Mouse (Mus musculus): ENCODE measurements around the gene Phox2a.
A peak's percentile ranks its signal among the peaks of the same experiment; 100 is the strongest.

Gene Phox2a

DNA sequence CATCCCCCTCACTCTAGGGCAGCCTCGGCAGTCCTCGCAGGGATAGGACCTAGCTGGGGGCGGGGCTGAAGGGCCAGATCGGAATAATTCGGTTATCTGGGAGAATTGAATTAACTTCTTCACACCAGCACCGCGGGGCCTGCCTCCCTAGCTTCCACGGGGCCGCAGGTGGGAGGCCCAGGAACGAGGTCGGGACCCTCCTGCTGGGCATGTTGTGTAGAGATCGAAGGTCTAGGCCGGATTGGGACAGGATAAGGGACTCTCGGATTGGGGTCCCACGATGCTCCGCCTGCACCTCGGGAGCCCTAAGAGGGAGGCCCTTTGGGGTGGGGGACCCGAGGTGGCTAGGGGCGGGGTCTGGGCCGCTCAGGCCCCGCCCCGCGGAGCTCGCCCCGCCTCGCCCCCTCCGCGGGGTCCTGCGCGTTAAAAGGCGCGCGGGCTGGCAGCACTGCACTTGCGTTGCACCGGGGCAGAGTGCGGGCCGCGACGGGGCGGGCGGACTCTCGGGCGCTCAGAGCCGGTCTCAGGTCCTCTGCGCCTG lies at the start of gene Phox2a:
Phox2a (plus strand) TSS at position 453 of the 541 bp plus-strand sequence.
- no peak for DNase-seq (ENCODE audit: low read depth, low spot score)

DNA sequence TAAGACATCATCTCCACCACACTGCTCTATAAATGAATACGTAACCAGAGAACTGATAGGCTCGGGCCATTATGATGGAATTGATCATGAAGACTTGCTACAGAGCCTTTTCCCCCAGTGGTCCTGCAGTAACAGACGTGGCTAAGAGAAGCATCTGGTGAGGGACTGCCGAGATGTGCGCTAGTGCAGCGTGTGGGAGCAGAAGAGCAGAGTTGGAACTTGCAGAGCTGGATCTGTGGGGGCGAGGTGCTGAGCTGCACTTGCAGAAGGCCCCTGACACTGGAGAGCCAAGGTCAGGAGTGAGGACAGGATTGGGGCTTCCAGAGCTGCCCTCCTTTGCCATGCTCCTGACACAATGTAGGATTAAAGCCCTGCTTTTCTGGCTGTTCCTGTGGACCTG lies 48.1 kb upstream of the Phox2a start:
- no peak for DNase-seq (ENCODE audit: low read depth, low spot score)

DNA sequence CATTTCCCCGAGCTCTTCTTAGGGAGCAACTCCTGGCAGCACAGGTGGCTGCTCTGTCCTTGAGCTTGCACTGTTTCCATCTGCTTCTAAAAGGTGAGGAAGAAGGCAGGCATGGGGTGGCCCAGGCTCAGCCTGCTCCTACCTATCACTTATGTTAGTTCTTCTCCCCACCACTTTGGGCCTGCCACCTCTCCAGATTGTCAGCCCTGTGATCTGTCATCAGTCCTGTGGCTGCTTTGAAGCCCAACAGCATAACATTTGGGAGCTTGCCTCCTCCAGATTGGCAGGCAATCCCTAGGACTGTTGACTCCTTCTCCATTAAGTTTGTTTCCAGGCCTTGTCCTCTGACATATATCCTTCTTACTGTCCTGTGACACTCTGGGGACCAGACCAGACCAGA lies 46.5 kb upstream of the Phox2a start:
- no peak for DNase-seq (ENCODE audit: low read depth, low spot score)

DNA sequence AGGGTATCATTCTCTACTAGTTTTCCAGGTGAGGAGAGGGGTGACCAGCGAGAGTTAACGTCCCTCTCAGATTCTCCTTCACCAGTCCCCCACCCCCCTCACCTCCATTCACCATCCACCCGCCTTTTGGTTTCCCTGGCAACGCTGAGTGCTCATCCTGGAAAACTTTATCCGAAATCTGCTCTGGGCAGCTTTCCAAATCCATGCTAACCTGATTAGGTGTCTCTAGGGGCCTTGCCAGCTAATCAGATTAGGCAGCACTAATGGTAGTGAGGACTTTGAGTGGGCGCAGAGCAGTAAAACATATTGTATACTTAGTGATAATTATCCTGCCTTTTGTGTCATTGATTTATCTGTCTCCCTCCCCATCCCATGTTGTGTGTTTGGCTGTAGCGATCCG lies 45.4 kb upstream of the Phox2a start:
- DNase-seq (ENCODE audit: low read depth, low spot score): no peak

DNA sequence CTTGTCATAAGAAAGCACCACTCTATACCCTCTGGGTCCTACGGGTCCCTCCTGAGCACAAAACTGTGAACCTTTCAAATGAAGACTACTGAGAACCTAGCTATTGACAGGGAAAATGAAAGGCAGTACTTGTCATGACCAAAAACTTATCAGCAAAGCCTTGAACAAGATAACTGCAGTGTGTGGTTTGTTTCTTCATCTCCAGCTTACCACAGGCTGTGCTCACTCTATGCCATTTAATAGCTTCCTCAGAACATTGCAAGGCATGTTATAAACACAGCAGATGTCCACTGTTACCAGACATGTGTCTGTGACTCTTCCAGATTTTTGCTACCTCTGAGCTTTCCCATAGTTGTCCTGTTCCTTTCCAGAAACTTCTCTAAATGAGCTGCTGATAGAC lies 41.1 kb upstream of the Phox2a start:
- DNase-seq (ENCODE audit: low read depth, low spot score): no peak

DNA sequence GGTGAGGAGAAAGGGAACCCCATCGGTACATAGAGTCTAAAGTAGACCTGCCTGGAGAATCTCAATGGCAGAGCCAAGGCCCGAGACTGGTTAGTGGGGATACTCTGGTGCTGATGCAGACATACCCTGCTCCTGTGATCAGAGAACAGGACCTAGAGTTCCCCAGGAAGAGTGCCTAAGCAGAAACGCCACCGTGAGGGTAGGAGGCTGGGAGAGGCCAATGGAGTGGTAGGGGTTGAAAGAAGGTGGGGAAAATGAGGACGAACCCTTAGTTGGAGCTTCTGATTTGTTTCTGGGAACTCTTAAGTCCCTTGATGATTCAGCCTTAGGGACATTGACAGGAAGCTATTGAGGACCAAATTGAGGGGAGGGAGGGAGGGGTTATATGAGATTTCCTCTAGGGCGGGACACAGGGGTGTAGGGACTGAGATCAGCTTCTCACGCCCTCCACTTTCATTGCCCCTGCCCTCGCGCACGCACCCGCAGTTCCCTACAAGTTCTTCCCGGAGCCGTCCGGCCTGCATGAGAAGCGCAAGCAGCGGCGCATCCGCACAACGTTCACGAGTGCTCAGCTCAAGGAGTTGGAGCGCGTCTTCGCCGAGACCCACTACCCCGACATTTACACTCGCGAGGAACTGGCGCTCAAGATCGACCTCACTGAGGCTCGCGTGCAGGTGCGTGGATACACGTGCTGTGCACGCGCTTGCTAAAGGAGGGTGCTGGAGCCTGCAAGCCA lies 2.4 kb downstream of the Phox2a start:
- no peak for DNase-seq (ENCODE audit: low read depth, low spot score)

DNA sequence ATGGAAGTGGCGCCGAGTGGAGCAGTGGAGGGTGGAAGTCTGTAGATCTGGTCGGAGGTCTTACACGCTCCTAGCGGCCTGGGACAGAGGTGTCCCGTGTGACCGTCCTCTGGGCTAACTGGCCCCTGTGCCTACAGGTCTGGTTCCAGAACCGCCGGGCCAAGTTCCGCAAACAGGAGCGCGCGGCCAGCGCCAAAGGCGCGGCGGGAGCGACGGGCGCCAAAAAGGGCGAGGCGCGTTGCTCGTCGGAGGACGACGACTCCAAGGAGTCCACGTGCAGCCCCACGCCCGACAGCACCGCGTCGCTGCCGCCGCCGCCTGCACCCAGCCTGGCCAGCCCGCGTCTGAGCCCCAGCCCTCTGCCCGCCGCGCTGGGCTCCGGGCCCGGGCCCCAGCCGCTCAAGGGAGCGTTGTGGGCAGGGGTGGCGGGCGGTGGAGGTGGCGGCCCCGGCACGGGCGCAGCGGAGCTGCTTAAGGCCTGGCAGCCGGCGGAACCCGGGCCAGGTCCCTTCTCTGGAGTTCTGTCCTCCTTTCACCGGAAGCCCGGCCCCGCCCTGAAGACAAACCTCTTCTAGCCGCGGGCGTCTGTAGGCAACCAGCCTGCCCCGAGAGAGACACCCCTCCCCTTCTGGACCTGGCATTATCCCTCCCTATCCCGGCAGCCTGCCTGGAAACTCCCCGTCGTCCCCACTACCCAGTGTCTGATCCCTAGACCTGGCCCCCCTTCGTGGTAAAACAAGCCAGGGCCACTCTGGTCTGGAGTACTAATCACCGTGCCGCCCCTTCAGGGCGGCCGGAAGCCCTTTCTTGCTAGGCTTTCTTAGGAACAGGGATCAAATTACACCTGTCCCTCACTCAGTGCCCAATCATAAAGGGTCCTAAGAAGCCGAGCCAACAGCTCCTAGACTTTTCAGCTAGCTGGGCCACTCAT lies 3.7 kb downstream of the Phox2a start:
- DNase-seq (ENCODE audit: low read depth, low spot score): no peak

DNA sequence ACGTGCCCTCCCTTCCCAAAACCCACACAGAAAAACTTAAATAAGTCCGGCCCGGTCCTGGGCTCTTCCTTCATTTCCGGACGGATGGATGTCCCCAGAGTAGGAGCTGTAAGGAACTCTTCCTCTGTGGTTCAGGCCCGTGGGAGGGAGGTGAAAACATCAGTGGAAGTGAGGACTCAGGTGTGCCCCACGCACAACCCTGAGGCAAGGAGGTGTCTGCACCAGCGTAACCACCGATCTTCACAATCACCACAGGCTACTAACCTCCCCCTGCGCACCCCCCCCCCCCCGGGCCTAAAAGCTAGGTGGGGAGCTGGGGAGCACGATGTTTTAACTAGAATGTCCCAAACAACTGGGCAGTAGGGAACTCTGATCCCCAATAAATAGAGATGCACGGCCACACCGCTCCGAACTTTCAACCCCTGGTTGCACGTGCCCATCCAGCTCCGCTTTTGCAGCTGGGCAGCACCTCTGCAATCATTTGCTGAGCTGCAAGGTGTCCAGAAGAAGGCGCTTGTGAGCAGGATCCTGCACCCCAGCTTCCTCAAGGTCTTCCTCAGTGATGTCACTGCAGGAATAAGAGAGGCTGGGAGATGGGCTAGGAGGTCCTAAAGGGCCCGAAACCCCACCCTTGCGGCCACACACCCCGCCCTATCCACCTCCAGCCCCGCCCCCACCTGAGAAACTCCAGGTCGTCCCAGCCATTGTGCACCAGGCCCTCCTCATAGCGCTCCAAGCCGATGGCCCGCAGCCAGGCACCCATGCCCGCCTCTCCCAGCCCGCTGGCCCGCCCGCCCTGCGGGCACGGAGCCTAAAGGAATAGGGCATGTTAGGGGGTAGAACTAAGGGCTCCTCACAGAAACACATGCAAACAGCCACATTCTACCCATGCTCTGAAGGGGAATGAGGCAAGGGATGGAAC lies 5.0 kb downstream of the Phox2a start:
- no peak for DNase-seq (ENCODE audit: low read depth, low spot score)

DNA sequence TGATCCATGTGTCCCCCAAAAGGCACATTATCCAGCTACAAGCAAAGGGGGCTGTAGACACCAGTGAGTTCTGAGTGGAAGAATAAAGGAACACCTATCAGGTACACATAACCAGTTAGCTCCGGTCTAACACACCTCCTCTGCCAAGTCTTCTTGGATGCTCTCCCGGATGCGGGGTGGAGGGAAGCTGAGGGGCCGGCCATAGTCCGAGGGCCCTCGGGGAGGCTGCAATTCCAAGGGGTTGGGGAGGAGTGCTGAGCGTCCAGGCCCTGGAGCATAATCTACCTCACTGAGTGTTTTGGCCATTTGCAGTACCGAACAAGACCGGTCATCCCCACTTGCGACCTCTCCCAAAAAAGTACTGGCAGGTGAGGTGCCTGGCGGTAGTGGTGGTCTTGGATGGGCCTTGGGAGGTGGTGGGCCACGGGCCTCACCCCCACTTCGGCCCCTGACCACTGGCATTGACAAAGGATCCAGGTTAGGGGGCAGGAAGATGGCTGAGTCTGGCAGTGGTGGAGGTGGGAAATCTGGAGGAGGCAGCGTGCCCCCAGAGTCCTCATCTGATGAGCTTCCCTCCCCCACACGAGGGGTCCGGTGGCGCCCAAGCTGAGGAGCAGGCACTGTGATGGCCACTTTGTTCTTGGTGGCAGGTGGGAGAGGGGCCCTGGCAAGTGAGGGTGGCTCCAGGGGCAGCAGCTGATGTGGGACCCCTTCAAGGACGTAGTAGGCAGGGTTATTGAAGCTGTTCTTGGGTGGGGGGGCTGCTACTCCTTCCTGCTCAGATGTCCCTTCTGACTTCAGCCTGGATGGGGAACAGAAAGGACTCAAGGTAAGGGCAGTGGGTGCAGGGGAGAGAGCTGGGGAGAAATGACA lies 5.9 kb downstream of the Phox2a start:
- no peak for DNase-seq (ENCODE audit: low read depth, low spot score)

DNA sequence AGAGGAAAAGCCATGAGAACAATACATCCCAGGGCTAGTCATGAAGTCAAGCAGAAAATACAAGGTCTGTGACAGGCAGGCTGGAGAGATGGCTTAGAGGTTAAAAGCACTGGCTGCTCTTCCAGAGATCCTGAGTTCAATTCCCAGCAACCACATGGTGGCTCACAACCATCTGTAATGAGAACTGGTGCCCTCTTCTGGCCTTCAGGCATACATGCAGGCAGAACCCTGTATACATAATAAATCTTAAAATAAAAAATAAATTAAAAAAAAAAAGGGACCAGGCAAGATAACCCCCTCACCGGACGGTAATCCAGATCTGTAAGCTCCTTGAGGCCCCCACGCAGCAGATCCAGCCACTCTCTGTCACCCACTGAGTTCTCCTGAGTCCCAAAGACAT lies 12.3 kb downstream of the Phox2a start:
- DNase-seq (ENCODE audit: low read depth, low spot score): no peak

DNA sequence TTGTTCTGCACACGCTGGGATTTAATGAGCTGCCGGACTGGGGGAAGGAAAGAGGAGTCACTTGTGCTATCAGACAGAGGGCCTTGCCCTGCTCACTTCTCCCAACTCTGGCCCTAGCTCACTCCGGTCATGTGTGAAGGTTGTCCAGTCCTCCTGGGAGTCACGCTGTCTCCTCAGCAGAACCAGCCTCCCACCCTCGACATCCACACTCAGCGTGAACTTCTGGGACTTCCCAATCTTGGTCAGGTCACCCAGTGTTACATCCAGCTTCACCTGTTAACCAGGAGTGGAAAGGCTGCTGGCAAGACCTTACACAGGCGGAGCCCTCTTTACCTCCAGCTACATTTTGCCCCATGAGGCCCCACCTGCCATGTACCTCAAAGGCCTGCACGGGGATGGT lies 13.3 kb downstream of the Phox2a start:
- no peak for DNase-seq (ENCODE audit: low read depth, low spot score)

DNA sequence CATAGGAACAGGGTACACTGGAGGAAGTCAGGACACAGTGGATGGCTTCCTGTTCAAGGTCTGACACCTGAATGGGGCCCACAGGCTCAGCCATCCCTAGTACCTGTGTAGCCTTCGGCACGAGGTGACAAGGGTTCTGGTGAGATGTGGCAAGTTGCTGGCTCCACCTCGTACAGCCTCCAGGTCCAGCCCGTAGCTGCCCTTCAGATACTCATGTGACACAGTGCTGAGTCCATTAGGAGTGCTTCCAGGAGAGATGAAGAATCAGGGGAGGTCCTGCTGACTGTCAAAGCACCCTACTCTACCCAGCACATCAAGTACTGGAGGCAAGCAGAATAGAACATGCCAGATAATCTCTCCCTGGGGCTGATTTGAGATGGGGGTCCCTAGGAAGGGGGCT lies 14.3 kb downstream of the Phox2a start:
- DNase-seq (ENCODE audit: low read depth, low spot score): no peak

DNA sequence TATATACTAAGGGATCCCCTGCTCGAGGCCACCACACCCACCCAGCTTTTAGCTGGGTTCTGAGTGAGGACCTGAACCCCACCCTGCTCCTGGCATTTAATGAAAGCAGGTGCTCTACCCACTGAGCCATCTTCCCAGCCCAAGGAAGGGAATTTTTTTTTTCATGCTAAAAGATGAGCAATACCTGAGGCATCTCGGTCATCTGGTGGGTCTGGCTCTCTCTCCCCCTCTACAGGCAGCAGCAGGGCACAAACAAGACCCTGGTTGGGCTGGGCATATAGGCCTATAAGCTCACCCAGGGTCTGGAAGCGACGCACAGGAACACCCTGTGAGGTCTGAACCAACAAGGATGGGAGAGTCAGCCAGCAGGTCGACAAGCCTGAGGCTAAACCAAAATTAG lies 15.2 kb downstream of the Phox2a start:
- DNase-seq (ENCODE audit: low read depth, low spot score): no peak

DNA sequence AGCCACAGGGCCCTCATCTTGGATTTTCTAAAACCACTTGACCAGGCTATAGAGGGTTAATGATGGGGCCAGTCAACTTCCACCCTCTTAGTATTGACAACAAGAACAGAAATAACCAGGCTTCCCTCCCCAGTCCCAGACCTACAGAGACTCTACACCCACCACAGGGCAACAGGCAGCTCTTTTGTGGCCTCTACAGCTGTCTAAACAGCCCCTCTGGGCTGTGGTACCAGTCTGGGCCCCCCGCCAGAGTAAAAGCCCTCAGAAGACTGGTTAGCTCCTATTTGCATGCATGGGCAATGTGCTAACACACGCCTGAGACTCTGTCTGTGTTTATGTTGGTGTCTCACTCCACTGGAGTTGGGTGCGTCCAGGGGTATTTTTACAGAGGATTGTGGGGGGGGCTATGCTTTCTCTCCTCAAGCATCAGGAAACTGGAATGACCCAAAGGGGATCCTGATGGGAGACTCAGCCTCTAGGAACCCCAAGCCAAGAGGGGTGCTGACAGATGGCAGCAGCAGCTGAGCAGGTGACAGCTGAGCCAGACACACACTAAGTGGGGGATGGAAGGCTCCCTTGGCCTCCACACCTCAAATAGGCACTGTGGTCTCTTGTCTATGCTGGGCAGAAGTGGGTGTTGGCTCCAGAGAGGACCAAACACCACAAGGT lies 15.9 kb downstream of the Phox2a start:
- DNase-seq (ENCODE audit: low read depth, low spot score): no peak

DNA sequence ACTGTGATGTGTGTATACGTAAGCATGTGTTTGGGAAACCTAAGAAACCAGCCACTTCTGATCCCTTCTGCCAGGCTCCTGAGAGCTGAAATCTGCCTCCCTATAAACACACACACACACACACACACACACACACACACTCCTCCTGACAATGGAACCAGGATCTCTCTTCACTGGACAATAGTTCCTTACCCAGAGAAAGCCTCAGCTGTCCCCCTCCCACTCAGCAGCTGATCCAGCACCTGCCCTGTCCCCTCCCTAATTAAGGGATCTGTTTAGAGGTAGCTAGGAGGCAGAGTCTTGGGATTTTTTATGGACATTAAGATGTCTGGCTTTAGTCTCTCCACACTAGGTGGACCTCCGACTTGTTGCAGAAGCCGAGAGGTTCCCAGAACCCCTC lies 16.8 kb downstream of the Phox2a start:
- DNase-seq (ENCODE audit: low read depth, low spot score): no peak

DNA sequence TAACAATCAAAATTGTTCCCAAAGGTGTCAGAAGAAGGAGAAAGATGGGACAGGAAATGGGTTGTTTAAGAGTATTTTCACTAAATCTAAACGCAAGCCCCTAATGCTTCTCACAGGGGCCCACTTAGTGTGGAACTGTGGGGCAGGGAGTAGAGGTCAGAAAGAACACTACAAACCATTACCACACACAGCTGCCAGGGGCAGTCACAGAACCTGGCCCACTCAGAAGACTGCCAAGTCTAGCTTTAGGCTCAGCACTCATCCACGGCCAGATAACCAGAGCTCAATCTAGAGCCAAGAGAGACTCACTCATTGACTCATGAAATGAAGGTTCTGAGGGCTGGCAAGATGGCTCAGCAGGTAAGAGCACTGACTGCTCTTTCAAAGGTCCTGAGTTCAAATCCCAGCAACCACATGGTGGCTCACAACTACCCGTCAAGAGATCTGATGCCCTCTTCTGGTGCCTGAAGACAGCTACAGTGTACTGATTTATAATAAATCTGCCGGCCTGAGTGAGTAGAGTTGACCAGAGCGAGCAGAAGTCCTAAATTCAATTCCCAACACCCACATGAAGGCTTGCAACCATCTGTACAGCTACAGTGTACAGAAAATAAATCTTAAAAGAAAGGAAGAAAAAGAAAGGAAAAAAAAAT lies 17.5 kb downstream of the Phox2a start:
- DNase-seq (ENCODE audit: low read depth, low spot score): no peak

DNA sequence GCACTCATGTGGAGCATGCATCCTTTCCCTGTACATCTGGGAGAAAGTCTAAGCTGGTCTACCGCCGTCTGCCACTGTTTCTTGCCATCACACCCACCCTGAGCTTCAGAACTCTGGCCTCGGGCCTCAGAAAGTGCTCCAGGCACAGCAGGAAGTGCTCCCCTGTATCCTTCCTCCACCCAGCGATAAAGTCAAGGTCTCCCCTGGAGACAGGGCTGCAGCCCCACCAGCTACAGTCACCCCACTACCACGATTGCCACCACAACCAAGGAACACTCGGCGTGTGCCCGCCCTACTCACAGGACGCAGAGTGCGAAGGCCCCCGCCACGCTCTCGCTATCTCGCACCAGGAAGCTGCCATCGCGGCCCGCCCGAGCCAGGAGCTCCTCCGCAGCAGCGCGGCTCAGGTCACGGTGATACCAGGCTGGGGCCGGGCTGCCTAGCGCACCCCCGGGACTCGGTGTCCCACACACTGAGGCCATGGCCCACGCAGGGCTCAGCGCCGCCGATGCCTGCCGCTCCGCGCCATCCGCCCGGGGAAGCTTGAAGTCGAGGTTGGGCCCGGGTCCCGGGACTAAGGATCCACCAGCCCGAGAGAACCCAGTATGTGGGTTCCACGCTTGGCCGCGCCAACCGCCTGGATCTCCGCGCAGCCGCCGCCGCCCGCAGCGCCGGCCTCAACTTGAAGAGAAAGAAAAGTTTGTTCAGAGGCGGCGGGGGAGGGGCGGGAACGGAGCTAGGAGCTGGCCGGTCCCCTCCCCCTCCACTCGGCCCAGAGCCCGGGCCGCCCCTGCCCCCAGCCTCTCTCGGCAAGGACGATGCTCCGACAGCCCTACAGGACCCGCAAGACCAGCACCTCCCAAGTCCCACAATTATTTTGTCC lies 18.4 kb downstream of the Phox2a start:
- peak; percentile 84 for DNase-seq (ENCODE audit: low read depth, low spot score)

DNA sequence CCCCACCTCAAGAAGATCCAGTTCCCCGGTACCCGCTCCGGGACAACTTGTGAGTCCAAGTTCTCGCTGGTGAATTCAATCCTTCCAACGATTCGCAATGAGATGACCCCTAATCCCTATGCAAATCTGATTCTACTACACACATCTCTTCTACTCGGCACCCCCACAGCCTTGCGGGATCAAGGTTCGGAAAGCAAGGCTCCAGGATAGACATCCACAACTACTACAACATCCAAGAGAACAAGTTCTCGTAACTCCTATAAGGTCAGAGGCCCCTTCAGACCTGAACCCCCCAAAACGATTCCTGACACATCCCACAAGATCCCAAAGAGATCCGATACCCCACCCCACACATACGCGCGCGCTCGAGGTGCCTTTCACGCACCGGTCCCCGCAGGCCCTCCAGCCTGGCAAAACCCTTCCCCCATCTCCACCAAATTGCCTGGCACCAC lies 19.1 kb downstream of the Phox2a start:
- DNase-seq (ENCODE audit: low read depth, low spot score): no peak
